Mouse (Mus musculus) forebrain, embryonic 10.5 days (tissue): ENCODE results near the gene Zbtb12. TPM values are rescaled to one million over a fixed set of nuclear protein-coding genes. Genes with fewer than 3 reads are reported as not detected.

ENCODE experiments used
- DNase-seq: peaks from one replicate; pipeline ENCODE4 v3.0.0-alpha.2; 2017; ENCODE audit warnings: low spot score; ENCODE audit errors: extremely low spot score
- H3K27ac ChIP-seq: fragments of 300-500 bp; sonication (generic); 2 replicates; pipeline ENCODE4 v1.5.1; 2016; ENCODE audit warnings: mild to moderate bottlenecking
- H3K27me3 ChIP-seq: fragments of 300-500 bp; sonication (generic); 2 replicates; pipeline ENCODE4 v1.6.1; 2016; ENCODE audit warnings: mild to moderate bottlenecking; ENCODE audit not compliant: poor library complexity, severe bottlenecking
- H3K36me3 ChIP-seq: fragments of 300-500 bp; sonication (generic); replicated peaks from 2 replicates; pipeline ENCODE4 v1.6.1; 2016; ENCODE audit warnings: mild to moderate bottlenecking, moderate library complexity
- H3K4me1 ChIP-seq: fragments of 300-500 bp; sonication (generic); 2 replicates; pipeline ENCODE4 v1.6.1; 2016
- H3K4me3 ChIP-seq: fragments of 300-500 bp; sonication (generic); 2 replicates; pipeline ENCODE4 v1.5.1; 2016; ENCODE audit warnings: mild to moderate bottlenecking, moderate library complexity
- H3K9me3 ChIP-seq: fragments of 300-500 bp; sonication (generic); 2 replicates; pipeline ENCODE4 v1.6.1; 2016; ENCODE audit warnings: mild to moderate bottlenecking, moderate library complexity
- WGBS: fragments of 180-500 bp; shearing (Covaris S2); methylation state at CpG from one replicate; pipeline ENCODE4 v1.1.7; 2016; 5-methylcytosine and 5-hydroxymethylcytosine counted together
- polyA plus RNA-seq: library from polyadenylated mRNA; unstranded; fragments of >200 nt; fragmentation: Nextera tagmentation; extraction: Ambion mirVana; gene quantifications from 2 replicates; pipeline ENCODE4 v1.2.1, GENCODE M21; 2016

Zbtb12 gene
- polyA plus RNA-seq, 1 experiment from 2014 or later, result 6.6 TPM

- WGBS, result 78% methylated on average over 3 of the region's 3 CpGs
Observed at GRCm38 (mm10) chr17:34883332-34883731, 4.0 kb downstream of the Zbtb12 start.

GRCm38 (mm10) chr17:34884704-34885103 lies 5.4 kb downstream of the Zbtb12 start:
- 85% methylated on average over 6 of the region's 6 CpGs for whole genome bisulfite sequencing
- Histone ChIP-seq H3K4me1 (peaks cover 11% of the 10 kb centered on the region), H3K27ac (no peak overlapping the region), H3K4me3 (no peak overlapping the region), H3K9me3 (no peaks in the 10 kb centered on the region), H3K27me3 (peaks cover 22% of the 10 kb centered on the region), H3K36me3 (no peaks in the 10 kb centered on the region)
- no peak for DNase-seq

More at GRCm38 (mm10) chr17:34883332-34883731, 4.0 kb downstream of the Zbtb12 start:
- Histone ChIP-seq H3K4me1 (peaks cover 17% of the 10 kb centered on the region), H3K4me3 (no peak overlapping the region), H3K9me3 (no peaks in the 10 kb centered on the region), H3K36me3 (no peaks in the 10 kb centered on the region), H3K27ac (no peak overlapping the region), H3K27me3 (peaks cover 22% of the 10 kb centered on the region)
- no peak for DNase-seq

GRCm38 (mm10) chr17:34885615-34886014 lies 6.3 kb downstream of the Zbtb12 start:
- 89% methylated on average over 3 of the region's 3 CpGs for WGBS
- H3K4me1 ChIP-seq, result peaks cover 8% of the 10 kb centered on the region
- H3K27me3 ChIP-seq, result peaks cover 22% of the 10 kb centered on the region
- H3K9me3 ChIP-seq, result no peaks in the 10 kb centered on the region
- no peaks in the 10 kb centered on the region for H3K36me3 ChIP-seq
- no peak overlapping the region for H3K27ac ChIP-seq
- no peak for DNase-seq
- H3K4me3 ChIP-seq, result no peak overlapping the region

- H3K4me1 ChIP-seq, result peaks cover under 1% of the 10 kb centered on the region
- 91% methylated on average over 5 of the region's 5 CpGs for WGBS
- H3K27me3 ChIP-seq, result peaks cover 3% of the 10 kb centered on the region
- no peak overlapping the region for H3K27ac ChIP-seq
- no peak overlapping the region for H3K4me3 ChIP-seq
- no peak for DNase-seq
- H3K9me3 ChIP-seq, result no peaks in the 10 kb centered on the region
- H3K36me3 ChIP-seq, result no peaks in the 10 kb centered on the region
Observed at GRCm38 (mm10) chr17:34887942-34888341, 8.7 kb downstream of the Zbtb12 start.

- peaks cover 21% of the 10 kb centered on the region for H3K4me1 ChIP-seq
- 90% methylated on average over 12 of the region's 12 CpGs for WGBS
Observed at GRCm38 (mm10) chr17:34890074-34890743, 10.9 kb downstream of the Zbtb12 start.

GRCm38 (mm10) chr17:34891377-34891776 lies 12.1 kb downstream of the Zbtb12 start:
- 91% methylated on average over 2 of the region's 2 CpGs for WGBS
- peaks cover 11% of the 10 kb centered on the region for H3K36me3 ChIP-seq
- no peak overlapping the region for H3K4me3 ChIP-seq
- H3K27me3 ChIP-seq, result no peaks in the 10 kb centered on the region
- no peak for DNase-seq
- H3K27ac ChIP-seq, result no peak overlapping the region
- peaks cover 32% of the 10 kb centered on the region for H3K4me1 ChIP-seq
- H3K9me3 ChIP-seq, result peaks cover 6% of the 10 kb centered on the region; the same call in 1 of the 2 replicates

More at GRCm38 (mm10) chr17:34890074-34890743, 10.9 kb downstream of the Zbtb12 start:
- no peaks in the 10 kb centered on the region for H3K36me3 ChIP-seq
- no peak for DNase-seq
- H3K9me3 ChIP-seq, result no peaks in the 10 kb centered on the region
- H3K27me3 ChIP-seq, result no peaks in the 10 kb centered on the region
- H3K27ac ChIP-seq, result no peak overlapping the region
- H3K4me3 ChIP-seq, result no peak overlapping the region

- peaks cover 51% of the 10 kb centered on the region for H3K4me1 ChIP-seq
- DNase-seq, result no peak
- no peaks in the 10 kb centered on the region for H3K27me3 ChIP-seq
- peak overlapping the region; percentile 99 for H3K27ac ChIP-seq
- 75% methylated on average over 12 of the region's 12 CpGs for WGBS
- H3K36me3 ChIP-seq, result peaks cover 17% of the 10 kb centered on the region
- peak overlapping the region; percentile 98 for H3K4me3 ChIP-seq
- H3K9me3 ChIP-seq, result peaks cover 8% of the 10 kb centered on the region; the same call in 1 of the 2 replicates
Observed at GRCm38 (mm10) chr17:34893072-34893824, 14.0 kb downstream of the Zbtb12 start.

GRCm38 (mm10) chr17:34894074-34894597 lies 14.9 kb downstream of the Zbtb12 start:
- peaks cover 8% of the 10 kb centered on the region; the same call in 1 of the 2 replicates for H3K9me3 ChIP-seq
- H3K4me1 ChIP-seq, result peaks cover 55% of the 10 kb centered on the region
- H3K27me3 ChIP-seq, result no peaks in the 10 kb centered on the region
- peaks cover 17% of the 10 kb centered on the region for H3K36me3 ChIP-seq
- peak overlapping the region; percentile 98 for H3K4me3 ChIP-seq
- under 1% methylated on average over 38 of the region's 51 CpGs for WGBS
- DNase-seq, result peak; percentile 95
- H3K27ac ChIP-seq, result peak overlapping the region; percentile 99

GRCm38 (mm10) chr17:34894801-34895530 lies 15.7 kb downstream of the Zbtb12 start:
- Histone ChIP-seq H3K27me3 (no peaks in the 10 kb centered on the region), H3K4me3 (peak overlapping the region; percentile 98), H3K27ac (peak overlapping the region; percentile 99), H3K4me1 (peaks cover 63% of the 10 kb centered on the region), H3K9me3 (peaks cover 8% of the 10 kb centered on the region; the same call in 1 of the 2 replicates), H3K36me3 (peaks cover 20% of the 10 kb centered on the region)
- WGBS, result 10% methylated on average over 50 of the region's 51 CpGs
- peak; percentile 52 for DNase-seq

- Histone ChIP-seq H3K4me3 (peak overlapping the region; percentile 98), H3K4me1 (peaks cover 70% of the 10 kb centered on the region), H3K27ac (peak overlapping the region; percentile 99), H3K9me3 (peaks cover 8% of the 10 kb centered on the region; the same call in 1 of the 2 replicates), H3K36me3 (peaks cover 23% of the 10 kb centered on the region), H3K27me3 (no peaks in the 10 kb centered on the region)
- no peak for DNase-seq
- 95% methylated on average over 15 of the region's 15 CpGs for WGBS
Observed at GRCm38 (mm10) chr17:34895724-34896123, 16.4 kb downstream of the Zbtb12 start.

GRCm38 (mm10) chr17:34896366-34896765 lies 17.1 kb downstream of the Zbtb12 start:
- peaks cover 30% of the 10 kb centered on the region for H3K36me3 ChIP-seq
- H3K4me3 ChIP-seq, result peak overlapping the region; percentile 98
- no peak for DNase-seq
- H3K4me1 ChIP-seq, result peaks cover 70% of the 10 kb centered on the region
- WGBS, result 88% methylated on average over 17 of the region's 17 CpGs
- peaks cover 8% of the 10 kb centered on the region; the same call in 1 of the 2 replicates for H3K9me3 ChIP-seq
- no peaks in the 10 kb centered on the region for H3K27me3 ChIP-seq
- peak overlapping the region; percentile 99 for H3K27ac ChIP-seq
